In genomic region chr4:114334850-114335249, GRCm38 (mm10) we compare ENCODE assay signal across 21 mouse cellular contexts.
"Had no signal": no experiment of that assay in that cellular context is flagged by ENCODE, and none has a peak within 500 bp of the region (broad histone marks: within the 10 kb centered on the region; RNA-seq: fewer than 3 reads in every experiment).

No protein-coding gene starts in this region.

- ATAC-seq: hindbrain, embryonic 16.5 days; hindbrain, postnatal 0 days; inflammation-experienced regulatory T-cells, adult 6 months; intestine, embryonic 15.5 days; intestine, embryonic 16.5 days; intestine, postnatal 0 days had no signal

- DNase-seq: heart, postnatal 10 days; heart, postnatal 14 days; heart, postnatal 36 days; heart, postnatal 4 days; kidney, adult 11 months; kidney, adult 18-20 months; kidney, adult 2 months; kidney, adult 8-10 months; kidney, adult 9 months; kidney, postnatal 10 days; kidney, postnatal 14 days; kidney, postnatal 25 days; kidney, postnatal 4 days; layer of hippocampus, adult 9-11 months; layer of hippocampus, postnatal 36 days had no signal
